Mouse (Mus musculus): ENCODE results near the gene Irf8. TPM values are rescaled to one million over a fixed set of nuclear protein-coding genes. Genes with fewer than 3 reads are reported as not detected.

The Irf8 gene
- polyA plus RNA-seq, 1 experiment from 2014 or later, result 2.7 TPM

DNA sequence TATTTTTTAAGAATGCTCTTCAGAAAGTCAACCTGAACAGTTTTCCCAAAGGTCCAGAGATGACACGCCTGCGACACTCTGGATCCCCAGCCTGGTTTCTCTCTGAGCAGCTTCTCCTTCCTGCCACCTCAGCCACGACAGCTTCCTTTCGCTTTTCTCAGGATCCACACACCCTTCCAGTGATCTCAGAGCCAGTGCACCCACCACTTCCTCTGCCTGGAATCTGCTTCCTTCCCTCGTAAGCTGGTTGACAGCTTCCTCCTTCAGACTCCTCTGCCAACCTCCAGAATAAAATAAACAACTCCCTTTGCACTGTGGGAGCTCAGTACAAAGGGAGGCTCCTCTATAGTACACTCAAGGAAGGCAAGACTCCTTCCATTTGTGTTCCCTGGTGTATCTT lies 27.1 kb downstream of the Irf8 start:
- Histone ChIP-seq H3K4me2 (ENCODE audit: low read depth, low read length, severe bottlenecking) (no peak overlapping the region), H3K27ac (ENCODE audit: low read depth, low read length) (no peak overlapping the region), H3K4me1 (replicated peaks; ENCODE audit: control insufficient read depth, insufficient read depth, low read length) (no peaks in the 10 kb centered on the region), H3K9me3 (ENCODE audit: control insufficient read depth, low read length) (no peaks in the 10 kb centered on the region), H3K4me3 (ENCODE audit: low read depth, low read length) (no peak overlapping the region), H3K27me3 (ENCODE audit: control insufficient read depth, insufficient read depth, low read length) (no peaks in the 10 kb centered on the region), H3K9ac (ENCODE audit: low read length) (no peak overlapping the region), H3K36me3 (ENCODE audit: control insufficient read depth, insufficient read depth, low read length) (no peaks in the 10 kb centered on the region)
- ATAC-seq (replicated peaks; ENCODE audit: low FRiP score), result no peak
- 77% methylated on average over 5 of the region's 5 CpGs for WGBS
- DNase-seq (ENCODE audit: low spot score), result no peak

DNA sequence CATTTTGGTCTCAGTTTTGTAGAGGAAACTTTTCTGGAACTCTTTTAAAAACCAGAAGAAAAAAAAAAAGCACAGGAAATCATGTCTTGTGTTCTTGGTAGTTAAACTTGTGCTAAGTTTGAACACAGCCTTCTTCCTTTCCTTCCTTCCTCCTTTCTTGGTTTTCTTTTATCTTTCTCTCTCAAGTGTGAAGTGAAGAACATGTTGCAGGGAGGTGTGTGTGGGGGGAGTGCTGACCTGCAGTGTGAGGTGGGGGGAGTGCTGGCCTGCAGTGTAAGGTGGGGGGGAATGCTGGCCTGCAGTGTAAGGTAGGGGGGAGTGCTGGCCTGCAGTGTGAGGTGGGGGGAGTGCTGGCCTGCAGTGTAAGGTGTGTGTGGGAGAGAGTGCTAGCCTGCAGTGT lies 28.5 kb downstream of the Irf8 start:
- no peaks in the 10 kb centered on the region for H3K4me1 ChIP-seq (replicated peaks; ENCODE audit: control insufficient read depth, insufficient read depth, low read length)
- no peak overlapping the region for H3K4me2 ChIP-seq (ENCODE audit: low read depth, low read length, severe bottlenecking)
- H3K4me3 ChIP-seq (ENCODE audit: low read depth, low read length), result no peak overlapping the region
- H3K9ac ChIP-seq (ENCODE audit: low read length), result no peak overlapping the region
- no peak for ATAC-seq (replicated peaks; ENCODE audit: low FRiP score)
- no peaks in the 10 kb centered on the region for H3K27me3 ChIP-seq (ENCODE audit: control insufficient read depth, insufficient read depth, low read length)
- no peaks in the 10 kb centered on the region for H3K9me3 ChIP-seq (ENCODE audit: control insufficient read depth, low read length)
- DNase-seq (ENCODE audit: low spot score), result no peak
- no peak overlapping the region for H3K27ac ChIP-seq (ENCODE audit: low read depth, low read length)
- no peaks in the 10 kb centered on the region for H3K36me3 ChIP-seq (ENCODE audit: control insufficient read depth, insufficient read depth, low read length)

DNA sequence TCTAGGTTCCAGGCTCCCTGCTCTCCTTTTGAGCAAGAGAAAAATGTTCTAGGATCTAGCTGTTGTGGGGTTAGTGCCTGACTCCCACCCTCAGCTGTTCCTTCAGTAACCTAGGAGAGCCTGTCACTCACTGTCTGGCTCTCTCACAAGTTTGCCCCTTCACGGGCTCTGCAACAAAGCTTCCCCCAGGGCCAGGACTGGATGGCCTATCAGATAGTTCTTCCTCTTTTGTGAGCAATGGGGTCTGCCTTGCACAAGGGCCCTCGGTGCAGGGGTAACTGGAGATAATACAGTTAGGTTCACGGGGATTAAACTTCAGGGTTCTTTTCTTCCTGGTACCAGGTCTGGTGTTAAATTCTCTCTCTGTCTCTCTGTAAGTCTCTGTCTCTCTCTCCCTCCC lies 30.5 kb downstream of the Irf8 start:
- Histone ChIP-seq H3K27ac (ENCODE audit: low read depth, low read length) (no peak overlapping the region), H3K36me3 (ENCODE audit: control insufficient read depth, insufficient read depth, low read length) (no peaks in the 10 kb centered on the region), H3K9ac (ENCODE audit: low read length) (no peak overlapping the region), H3K4me3 (ENCODE audit: low read depth, low read length) (no peak overlapping the region), H3K27me3 (ENCODE audit: control insufficient read depth, insufficient read depth, low read length) (no peaks in the 10 kb centered on the region), H3K4me1 (replicated peaks; ENCODE audit: control insufficient read depth, insufficient read depth, low read length) (no peaks in the 10 kb centered on the region), H3K9me3 (ENCODE audit: control insufficient read depth, low read length) (no peaks in the 10 kb centered on the region), H3K4me2 (ENCODE audit: low read depth, low read length, severe bottlenecking) (no peak overlapping the region)
- ATAC-seq (replicated peaks; ENCODE audit: low FRiP score) (no peak), DNase-seq (ENCODE audit: low spot score) (no peak)
- 41% methylated on average over 3 of the region's 3 CpGs for WGBS

DNA sequence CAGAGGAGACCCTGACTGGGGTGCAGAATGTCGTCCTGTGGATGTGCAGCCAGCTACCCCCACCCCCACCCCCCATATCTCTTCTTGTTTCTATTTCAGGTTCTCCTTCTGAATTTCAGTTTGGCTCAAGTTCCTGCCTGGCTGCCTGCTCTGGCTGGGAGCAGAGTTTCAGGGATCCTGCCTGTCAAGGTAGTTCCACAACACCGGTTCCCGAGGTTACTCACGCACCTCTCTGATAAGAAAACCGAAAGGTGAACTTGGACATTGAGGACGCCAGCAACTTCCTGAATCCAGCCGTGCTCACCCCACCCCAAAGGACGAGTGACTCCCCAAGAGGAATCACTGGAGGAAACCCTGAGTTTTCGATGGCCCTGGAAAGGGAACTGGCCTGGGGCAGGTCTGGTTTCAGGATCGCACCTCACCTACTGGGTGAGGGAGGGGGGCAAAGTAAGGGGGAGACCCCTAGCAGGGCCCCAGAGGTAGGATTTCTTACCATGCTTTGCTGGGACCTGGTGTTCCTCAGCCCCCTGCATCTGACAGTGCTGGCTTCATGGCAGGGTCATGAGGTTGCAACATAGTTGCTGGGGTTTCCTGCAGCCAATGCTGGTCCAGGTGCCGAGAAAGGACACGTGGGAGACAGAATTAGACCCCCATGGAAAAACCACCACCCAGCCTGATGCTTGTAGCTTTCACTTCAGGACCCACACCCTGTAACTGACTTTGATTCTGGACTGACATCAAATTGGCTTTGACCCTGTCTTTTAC lies 32.5 kb downstream of the Irf8 start:
- Histone ChIP-seq H3K9ac (ENCODE audit: low read length) (no peak overlapping the region), H3K36me3 (ENCODE audit: control insufficient read depth, insufficient read depth, low read length) (no peaks in the 10 kb centered on the region), H3K9me3 (ENCODE audit: control insufficient read depth, low read length) (no peaks in the 10 kb centered on the region), H3K27me3 (ENCODE audit: control insufficient read depth, insufficient read depth, low read length) (no peaks in the 10 kb centered on the region), H3K27ac (ENCODE audit: low read depth, low read length) (no peak overlapping the region), H3K4me1 (replicated peaks; ENCODE audit: control insufficient read depth, insufficient read depth, low read length) (no peaks in the 10 kb centered on the region), H3K4me3 (ENCODE audit: low read depth, low read length) (no peak overlapping the region), H3K4me2 (ENCODE audit: low read depth, low read length, severe bottlenecking) (no peak overlapping the region)
- ATAC-seq (replicated peaks; ENCODE audit: low FRiP score) (no peak), DNase-seq (ENCODE audit: low spot score) (no peak)
- WGBS, result 86% methylated on average over 12 of the region's 12 CpGs

DNA sequence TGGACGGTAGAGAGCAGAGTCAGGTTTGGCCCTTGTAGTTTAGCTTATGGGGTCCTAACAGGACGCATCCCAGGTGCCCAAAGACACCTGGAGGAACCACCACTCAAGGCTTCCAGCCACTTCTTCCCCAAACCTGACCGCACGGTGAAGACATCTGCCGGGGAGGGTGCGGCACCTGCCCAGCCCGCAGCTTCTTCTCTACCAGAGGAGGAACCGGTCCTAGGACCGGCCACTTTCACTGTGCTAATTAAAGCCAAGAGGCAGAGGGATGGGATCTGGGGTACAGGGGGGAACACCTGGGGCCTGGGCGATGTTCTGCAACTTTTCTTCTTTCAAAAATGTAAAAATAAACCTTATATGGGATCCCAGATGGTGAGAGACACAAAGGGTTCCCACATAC lies 41.0 kb downstream of the Irf8 start:
- no peak for ATAC-seq (replicated peaks; ENCODE audit: low FRiP score)

DNA sequence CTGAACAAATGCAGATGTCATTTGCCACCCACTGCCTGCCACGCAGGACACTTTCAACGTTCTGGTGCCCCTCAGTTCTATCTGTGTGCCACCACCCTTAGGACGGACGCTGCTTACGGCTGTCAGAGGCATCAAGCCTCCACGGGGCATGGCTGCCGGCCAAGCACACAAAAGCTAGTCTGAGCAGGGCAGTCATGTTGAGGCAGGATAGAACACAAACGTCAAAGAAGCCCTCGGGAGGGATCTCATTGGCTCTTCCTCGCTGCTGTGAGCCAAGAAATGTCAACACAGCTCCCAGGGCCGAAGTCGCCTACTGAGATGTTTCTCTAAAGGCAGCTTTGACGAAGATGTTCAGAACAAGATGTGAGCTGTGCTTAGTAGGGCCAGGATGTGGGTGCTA lies 41.6 kb downstream of the Irf8 start:
- Histone ChIP-seq H3K9ac (ENCODE audit: low read length) (no peak overlapping the region), H3K36me3 (ENCODE audit: control insufficient read depth, insufficient read depth, low read length) (no peaks in the 10 kb centered on the region), H3K4me3 (ENCODE audit: low read depth, low read length) (no peak overlapping the region), H3K4me1 (replicated peaks; ENCODE audit: control insufficient read depth, insufficient read depth, low read length) (no peaks in the 10 kb centered on the region), H3K27me3 (ENCODE audit: control insufficient read depth, insufficient read depth, low read length) (no peaks in the 10 kb centered on the region), H3K9me3 (ENCODE audit: control insufficient read depth, low read length) (no peaks in the 10 kb centered on the region), H3K4me2 (ENCODE audit: low read depth, low read length, severe bottlenecking) (no peak overlapping the region), H3K27ac (ENCODE audit: low read depth, low read length) (no peak overlapping the region)
- no peak for DNase-seq (ENCODE audit: low spot score)
- no peak for ATAC-seq (replicated peaks; ENCODE audit: low FRiP score)
- 60% methylated on average over 13 of the region's 13 CpGs for WGBS

More for the DNA sequence above, 41.0 kb downstream of the Irf8 start:
- 93% methylated on average over 10 of the region's 10 CpGs for WGBS
- Histone ChIP-seq H3K36me3 (ENCODE audit: control insufficient read depth, insufficient read depth, low read length) (no peaks in the 10 kb centered on the region), H3K27ac (ENCODE audit: low read depth, low read length) (no peak overlapping the region), H3K4me3 (ENCODE audit: low read depth, low read length) (no peak overlapping the region), H3K4me2 (ENCODE audit: low read depth, low read length, severe bottlenecking) (no peak overlapping the region), H3K4me1 (replicated peaks; ENCODE audit: control insufficient read depth, insufficient read depth, low read length) (no peaks in the 10 kb centered on the region), H3K27me3 (ENCODE audit: control insufficient read depth, insufficient read depth, low read length) (no peaks in the 10 kb centered on the region), H3K9ac (ENCODE audit: low read length) (no peak overlapping the region), H3K9me3 (ENCODE audit: control insufficient read depth, low read length) (no peaks in the 10 kb centered on the region)
- DNase-seq (ENCODE audit: low spot score), result no peak

DNA sequence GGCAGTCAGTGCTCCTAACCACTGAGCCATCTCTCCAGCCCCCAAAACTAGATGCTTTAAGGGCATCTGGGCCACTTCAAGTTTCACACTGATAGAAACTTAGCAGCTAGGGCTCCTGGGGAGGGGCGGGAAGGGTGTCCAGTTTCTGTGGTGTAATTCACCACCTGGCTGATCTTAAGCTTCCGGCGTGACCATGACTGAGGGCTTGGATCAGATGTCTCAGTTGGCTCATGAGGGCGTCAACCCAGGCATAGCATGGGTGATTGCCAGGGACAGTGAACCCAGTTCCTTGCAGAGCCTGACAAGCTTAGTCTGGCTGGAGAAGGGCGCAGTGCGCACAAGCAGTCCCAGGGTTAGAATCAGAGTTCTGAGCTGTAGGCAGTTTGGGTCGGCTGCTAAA lies 42.9 kb downstream of the Irf8 start:
- Histone ChIP-seq H3K4me1 (replicated peaks; ENCODE audit: control insufficient read depth, insufficient read depth, low read length) (no peaks in the 10 kb centered on the region), H3K36me3 (ENCODE audit: control insufficient read depth, insufficient read depth, low read length) (no peaks in the 10 kb centered on the region), H3K4me2 (ENCODE audit: low read depth, low read length, severe bottlenecking) (no peak overlapping the region), H3K9ac (ENCODE audit: low read length) (no peak overlapping the region), H3K4me3 (ENCODE audit: low read depth, low read length) (no peak overlapping the region), H3K27me3 (ENCODE audit: control insufficient read depth, insufficient read depth, low read length) (no peaks in the 10 kb centered on the region), H3K9me3 (ENCODE audit: control insufficient read depth, low read length) (no peaks in the 10 kb centered on the region), H3K27ac (ENCODE audit: low read depth, low read length) (no peak overlapping the region)
- ATAC-seq (replicated peaks; ENCODE audit: low FRiP score) (no peak), DNase-seq (ENCODE audit: low spot score) (no peak)
- WGBS, result 97% methylated on average over 7 of the region's 7 CpGs

DNA sequence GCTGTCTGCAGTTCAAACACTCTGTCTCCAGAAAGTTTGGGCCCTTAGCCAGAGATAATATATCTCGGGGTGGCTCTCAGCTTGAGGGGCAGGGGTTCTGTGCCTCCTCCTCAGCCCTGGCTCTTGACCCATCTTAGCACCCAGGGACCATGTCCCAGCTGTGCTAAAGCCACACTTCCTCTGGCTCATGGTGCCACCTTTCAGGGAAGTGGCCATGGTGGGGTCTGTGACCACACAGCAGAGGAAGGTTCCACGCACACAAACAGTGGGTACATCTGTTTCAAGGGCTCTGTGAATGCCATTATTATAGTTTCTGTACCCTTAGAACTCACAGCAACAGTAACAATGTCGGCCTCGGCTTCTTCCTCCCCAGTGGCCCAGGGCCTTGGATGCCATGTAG lies 47.6 kb downstream of the Irf8 start:
- Histone ChIP-seq H3K4me2 (ENCODE audit: low read depth, low read length, severe bottlenecking) (no peak overlapping the region), H3K9ac (ENCODE audit: low read length) (no peak overlapping the region), H3K36me3 (ENCODE audit: control insufficient read depth, insufficient read depth, low read length) (no peaks in the 10 kb centered on the region), H3K9me3 (ENCODE audit: control insufficient read depth, low read length) (no peaks in the 10 kb centered on the region), H3K27ac (ENCODE audit: low read depth, low read length) (no peak overlapping the region), H3K27me3 (ENCODE audit: control insufficient read depth, insufficient read depth, low read length) (no peaks in the 10 kb centered on the region), H3K4me3 (ENCODE audit: low read depth, low read length) (no peak overlapping the region), H3K4me1 (replicated peaks; ENCODE audit: control insufficient read depth, insufficient read depth, low read length) (no peaks in the 10 kb centered on the region)
- no peak for DNase-seq (ENCODE audit: low spot score)
- no peak for ATAC-seq (replicated peaks; ENCODE audit: low FRiP score)
- 84% methylated on average over 4 of the region's 4 CpGs for WGBS

DNA sequence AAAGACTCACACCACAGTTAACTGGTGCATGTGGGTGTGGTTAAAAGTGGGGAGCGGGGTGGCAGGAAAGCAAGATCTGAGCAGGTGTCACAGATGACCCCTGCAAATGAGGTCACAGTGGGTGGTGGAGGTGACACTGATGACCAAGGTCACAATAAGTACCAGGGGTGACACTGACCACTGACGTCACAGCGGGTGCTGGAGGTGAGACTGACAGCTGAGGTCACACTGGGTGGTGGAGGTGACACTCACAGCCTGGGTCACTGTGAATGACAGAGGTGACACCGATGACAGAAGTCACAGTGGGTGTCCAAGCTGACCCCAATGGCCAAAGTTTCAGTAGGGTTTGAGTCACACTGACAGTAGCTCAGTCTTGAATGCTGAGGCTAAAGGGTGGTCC lies 50.6 kb downstream of the Irf8 start:
- no peak overlapping the region for H3K27ac ChIP-seq (ENCODE audit: low read depth, low read length)
- WGBS, result 92% methylated on average over 4 of the region's 4 CpGs
- no peaks in the 10 kb centered on the region for H3K9me3 ChIP-seq (ENCODE audit: control insufficient read depth, low read length)
- ATAC-seq (replicated peaks; ENCODE audit: low FRiP score) (no peak), DNase-seq (ENCODE audit: low spot score) (no peak)
- H3K36me3 ChIP-seq (ENCODE audit: control insufficient read depth, insufficient read depth, low read length), result no peaks in the 10 kb centered on the region
- no peak overlapping the region for H3K4me2 ChIP-seq (ENCODE audit: low read depth, low read length, severe bottlenecking)
- no peak overlapping the region for H3K4me3 ChIP-seq (ENCODE audit: low read depth, low read length)
- H3K27me3 ChIP-seq (ENCODE audit: control insufficient read depth, insufficient read depth, low read length), result no peaks in the 10 kb centered on the region
- H3K4me1 ChIP-seq (replicated peaks; ENCODE audit: control insufficient read depth, insufficient read depth, low read length), result no peaks in the 10 kb centered on the region
- no peak overlapping the region for H3K9ac ChIP-seq (ENCODE audit: low read length)

Measured in forebrain, embryonic 11.5 days (tissue).